Mouse (Mus musculus): Measurements from ENCODE around the gene Lce1d. TPM values are rescaled to one million over a fixed set of nuclear protein-coding genes. Genes with fewer than 3 reads are reported as not detected.
"Not testable (repeated sequence)": the region's sequence is repeated elsewhere in the genome, so short reads cannot be mapped to it uniquely, and the experiment has no call there.

Lce1d gene
- not detected in 2 replicates for polyA plus RNA-seq (2015; fragmentation: Nextera tagmentation; extraction: Ambion mirVana)

GRCm38 (mm10) chr3:92687110-92687509, at the start of gene Lce1d:
Gene Lce1d, minus strand, starts transcription at chr3:92687210.
- WGBS: 47% methylated on average over 2 of the region's 2 CpGs
- H3K36me3 ChIP-seq: no peaks in the 10 kb centered on the region
- ATAC-seq (ENCODE audit: borderline replicate concordance, extremely low read depth, low FRiP score, low TSS enrichment): no peak

GRCm38 (mm10) chr3:92722631-92723030, 35.6 kb upstream of the Lce1d start:
- WGBS: 72% methylated on average over 5 of the region's 5 CpGs
- no peak overlapping the region for H3K9ac ChIP-seq
- H3K27ac ChIP-seq: no peak overlapping the region
- no peaks in the 10 kb centered on the region for H3K36me3 ChIP-seq
- H3K4me3 ChIP-seq: no peak overlapping the region
- ATAC-seq (ENCODE audit: borderline replicate concordance, extremely low read depth, low FRiP score, low TSS enrichment): no peak
- H3K4me1 ChIP-seq: no peaks in the 10 kb centered on the region
- no peaks in the 10 kb centered on the region for H3K9me3 ChIP-seq
- no peak overlapping the region for H3K4me2 ChIP-seq
- no peaks in the 10 kb centered on the region for H3K27me3 ChIP-seq

More at GRCm38 (mm10) chr3:92687110-92687509, at the start of gene Lce1d:
- Histone ChIP-seq H3K9ac (no peak within 1 kb of the TSS), H3K9me3 (no peaks in the 10 kb centered on the region), H3K27me3 (no peaks in the 10 kb centered on the region), H3K27ac (no peak within 1 kb of the TSS), H3K4me2 (no peak within 1 kb of the TSS), H3K4me3 (no peak within 1 kb of the TSS), H3K4me1 (no peaks in the 10 kb centered on the region)

- Histone ChIP-seq H3K27me3 (no peaks in the 10 kb centered on the region), H3K4me2 (no peak within 1 kb of the TSS), H3K9me3 (no peaks in the 10 kb centered on the region), H3K4me3 (no peak within 1 kb of the TSS), H3K4me1 (no peaks in the 10 kb centered on the region), H3K9ac (no peak within 1 kb of the TSS), H3K27ac (no peak within 1 kb of the TSS), H3K36me3 (no peaks in the 10 kb centered on the region)
- 62% methylated on average over 3 of the region's 3 CpGs for WGBS
- no peak for ATAC-seq (ENCODE audit: borderline replicate concordance, extremely low read depth, low FRiP score, low TSS enrichment)
Observed at GRCm38 (mm10) chr3:92720250-92720649, 33.2 kb upstream of the Lce1d start, which contains the start of gene Lce1f. Gene Lce1f, minus strand, starts transcription at chr3:92720350.

- H3K9me3 ChIP-seq: no peaks in the 10 kb centered on the region
- no peak overlapping the region for H3K9ac ChIP-seq
- H3K4me3 ChIP-seq: no peak overlapping the region
- no peak overlapping the region for H3K27ac ChIP-seq
- H3K27me3 ChIP-seq: no peaks in the 10 kb centered on the region
- no peaks in the 10 kb centered on the region for H3K36me3 ChIP-seq
- H3K4me1 ChIP-seq: no peaks in the 10 kb centered on the region
- no peak for ATAC-seq (ENCODE audit: borderline replicate concordance, extremely low read depth, low FRiP score, low TSS enrichment)
- no peak overlapping the region for H3K4me2 ChIP-seq
Observed at GRCm38 (mm10) chr3:92715122-92715521, 28.1 kb upstream of the Lce1d start.

- Histone ChIP-seq H3K9ac (no peak within 1 kb of the TSS), H3K4me1 (no peaks in the 10 kb centered on the region), H3K36me3 (no peaks in the 10 kb centered on the region), H3K4me3 (no peak within 1 kb of the TSS), H3K27ac (no peak within 1 kb of the TSS), H3K27me3 (no peaks in the 10 kb centered on the region), H3K4me2 (no peak within 1 kb of the TSS), H3K9me3 (no peaks in the 10 kb centered on the region)
- ATAC-seq (ENCODE audit: borderline replicate concordance, extremely low read depth, low FRiP score, low TSS enrichment): no peak
- 74% methylated on average over 2 of the region's 2 CpGs for WGBS
Observed at GRCm38 (mm10) chr3:92708974-92709373, 22.0 kb upstream of the Lce1d start, which contains the start of gene Lce1e. Gene Lce1e, minus strand, starts transcription at chr3:92709074.

- H3K4me1 ChIP-seq: no peaks in the 10 kb centered on the region
- no peaks in the 10 kb centered on the region for H3K9me3 ChIP-seq
- 9% methylated on average over 1 of the region's 1 CpGs for WGBS
- H3K27me3 ChIP-seq: no peaks in the 10 kb centered on the region
- H3K36me3 ChIP-seq: no peaks in the 10 kb centered on the region
- ATAC-seq (ENCODE audit: borderline replicate concordance, extremely low read depth, low FRiP score, low TSS enrichment): no peak
- H3K4me3 ChIP-seq: no peak overlapping the region
- no peak overlapping the region for H3K27ac ChIP-seq
- no peak overlapping the region for H3K4me2 ChIP-seq
- H3K9ac ChIP-seq: no peak overlapping the region
Observed at GRCm38 (mm10) chr3:92694613-92695012, 7.6 kb upstream of the Lce1d start.

- no peak overlapping the region for H3K27ac ChIP-seq
- H3K9ac ChIP-seq: no peak overlapping the region
- no peaks in the 10 kb centered on the region for H3K9me3 ChIP-seq
- no peak for ATAC-seq (ENCODE audit: borderline replicate concordance, extremely low read depth, low FRiP score, low TSS enrichment)
- H3K4me1 ChIP-seq: no peaks in the 10 kb centered on the region
- no peak overlapping the region for H3K4me3 ChIP-seq
- no peaks in the 10 kb centered on the region for H3K27me3 ChIP-seq
- H3K36me3 ChIP-seq: no peaks in the 10 kb centered on the region
- H3K4me2 ChIP-seq: no peak overlapping the region
Observed at GRCm38 (mm10) chr3:92691688-92692087, 4.7 kb upstream of the Lce1d start.

- not testable (repeated sequence) for H3K9me3 ChIP-seq; H3K36me3 ChIP-seq; H3K27me3 ChIP-seq; H3K4me3 ChIP-seq; ATAC-seq (ENCODE audit: borderline replicate concordance, extremely low read depth, low FRiP score, low TSS enrichment); H3K9ac ChIP-seq; H3K4me2 ChIP-seq; H3K27ac ChIP-seq; H3K4me1 ChIP-seq
- WGBS: 64% methylated on average over 16 of the region's 16 CpGs
Observed at GRCm38 (mm10) chr3:92689154-92689553, 2.1 kb upstream of the Lce1d start.

GRCm38 (mm10) chr3:92678947-92679346, 8.1 kb downstream of the Lce1d start, which contains the start of gene Lce1c:
Gene Lce1c, plus strand, starts transcription at chr3:92679247.
- H3K27me3 ChIP-seq: no peaks in the 10 kb centered on the region
- H3K4me3 ChIP-seq: no peak within 1 kb of the TSS
- no peaks in the 10 kb centered on the region for H3K9me3 ChIP-seq
- WGBS: 83% methylated on average over 4 of the region's 4 CpGs
- no peak within 1 kb of the TSS for H3K27ac ChIP-seq
- no peak for ATAC-seq (ENCODE audit: borderline replicate concordance, extremely low read depth, low FRiP score, low TSS enrichment)
- H3K9ac ChIP-seq: no peak within 1 kb of the TSS
- H3K4me1 ChIP-seq: no peaks in the 10 kb centered on the region
- H3K4me2 ChIP-seq: no peak within 1 kb of the TSS
- H3K36me3 ChIP-seq: no peaks in the 10 kb centered on the region

GRCm38 (mm10) chr3:92670215-92670614, 16.8 kb downstream of the Lce1d start, which contains the start of gene Lce1a2:
Gene Lce1a2, minus strand, starts transcription at chr3:92670315.
- no peak within 1 kb of the TSS for H3K4me2 ChIP-seq
- no peak within 1 kb of the TSS for H3K27ac ChIP-seq
- ATAC-seq (ENCODE audit: borderline replicate concordance, extremely low read depth, low FRiP score, low TSS enrichment): no peak
- H3K4me3 ChIP-seq: no peak within 1 kb of the TSS
- no peaks in the 10 kb centered on the region for H3K9me3 ChIP-seq
- no peak within 1 kb of the TSS for H3K9ac ChIP-seq
- H3K36me3 ChIP-seq: no peaks in the 10 kb centered on the region
- no peaks in the 10 kb centered on the region for H3K4me1 ChIP-seq
- no peaks in the 10 kb centered on the region for H3K27me3 ChIP-seq

GRCm38 (mm10) chr3:92656826-92657225, 30.2 kb downstream of the Lce1d start, which contains the start of gene Lce1b:
Gene Lce1b, minus strand, starts transcription at chr3:92656926.
- Histone ChIP-seq H3K36me3 (no peaks in the 10 kb centered on the region), H3K4me1 (no peaks in the 10 kb centered on the region), H3K4me2 (no peak within 1 kb of the TSS), H3K4me3 (no peak within 1 kb of the TSS), H3K27me3 (no peaks in the 10 kb centered on the region), H3K9me3 (no peaks in the 10 kb centered on the region), H3K9ac (no peak within 1 kb of the TSS), H3K27ac (no peak within 1 kb of the TSS)
- no peak for ATAC-seq (ENCODE audit: borderline replicate concordance, extremely low read depth, low FRiP score, low TSS enrichment)

- Histone ChIP-seq H3K4me3 (no peak within 1 kb of the TSS), H3K9me3 (no peaks in the 10 kb centered on the region), H3K4me1 (no peaks in the 10 kb centered on the region), H3K9ac (no peak within 1 kb of the TSS), H3K27me3 (no peaks in the 10 kb centered on the region), H3K36me3 (no peaks in the 10 kb centered on the region), H3K4me2 (no peak within 1 kb of the TSS), H3K27ac (no peak within 1 kb of the TSS)
- 87% methylated on average over 1 of the region's 1 CpGs for WGBS
- ATAC-seq (ENCODE audit: borderline replicate concordance, extremely low read depth, low FRiP score, low TSS enrichment): no peak
Observed at GRCm38 (mm10) chr3:92648207-92648606, 38.8 kb downstream of the Lce1d start, which contains the start of gene Lce1a1. Gene Lce1a1, minus strand, starts transcription at chr3:92648307.

GRCm38 (mm10) chr3:92639854-92640253, 47.2 kb downstream of the Lce1d start:
- Histone ChIP-seq H3K27ac (no peak overlapping the region), H3K27me3 (no peaks in the 10 kb centered on the region), H3K36me3 (no peaks in the 10 kb centered on the region), H3K9me3 (no peaks in the 10 kb centered on the region), H3K4me3 (no peak overlapping the region), H3K4me1 (no peaks in the 10 kb centered on the region), H3K4me2 (no peak overlapping the region), H3K9ac (no peak overlapping the region)
- 94% methylated on average over 15 of the region's 15 CpGs for WGBS
- no peak for ATAC-seq (ENCODE audit: borderline replicate concordance, extremely low read depth, low FRiP score, low TSS enrichment)

Data from lung, embryonic 15.5 days (tissue).